Mouse (Mus musculus) thymus, adult 2 months (tissue): ENCODE data around the gene Adgrf5. TPM values are rescaled to one million over a fixed set of nuclear protein-coding genes. Genes with fewer than 3 reads are reported as not detected.

Source experiments
- DNase-seq: peaks from one replicate; pipeline ENCODE4 v3.0.0; 2021
- H3K27ac ChIP-seq: fragments of 200-500 bp; 2 replicates; pipeline ENCODE4 v1.5.1; 2012; ENCODE audit warnings: low read length, control low read depth; ENCODE audit not compliant: control insufficient read depth, insufficient read depth
- H3K27me3 ChIP-seq: fragments of 200-500 bp; 2 replicates; pipeline ENCODE4 v1.6.1; 2012; ENCODE audit warnings: mild to moderate bottlenecking, low read length, moderate library complexity, mixed read lengths; ENCODE audit not compliant: control insufficient read depth, insufficient read depth
- H3K36me3 ChIP-seq: fragments of 200-500 bp; 2 replicates; pipeline ENCODE4 v1.6.1; 2012; ENCODE audit warnings: mild to moderate bottlenecking, low read length, moderate library complexity; ENCODE audit not compliant: control insufficient read depth, insufficient read depth
- H3K4me1 ChIP-seq: fragments of 200-500 bp; replicated peaks from 2 replicates; pipeline ENCODE4 v1.6.1; 2012; ENCODE audit warnings: low read length; ENCODE audit not compliant: control insufficient read depth, insufficient read depth
- H3K4me3 ChIP-seq: fragments of 200-500 bp; 2 replicates; pipeline ENCODE4 v1.5.1; 2012; ENCODE audit warnings: mild to moderate bottlenecking, low read length, control low read depth, moderate library complexity; ENCODE audit not compliant: control insufficient read depth, insufficient read depth
- CTCF ChIP-seq: fragments of 200-500 bp; IDR thresholded peaks from 2 replicates; pipeline ENCODE4 v1.5.1; 2012; ENCODE audit warnings: mild to moderate bottlenecking, control low read depth, low read length, moderate library complexity, borderline replicate concordance; ENCODE audit not compliant: control insufficient read depth, poor library complexity, insufficient read depth; ENCODE audit errors: extremely low read depth
- POLR2A ChIP-seq: fragments of 200-500 bp; IDR thresholded peaks from 2 replicates; pipeline ENCODE4 v1.6.1; 2012; ENCODE audit warnings: mild to moderate bottlenecking, low read length, control low read depth, moderate library complexity; ENCODE audit not compliant: control insufficient read depth, poor library complexity, insufficient read depth; ENCODE audit errors: extremely low read depth
- WGBS: fragments of 180-500 bp; shearing (Covaris S2); methylation state at CpG from one replicate; pipeline ENCODE4 v1.1.7; 2018; 5-methylcytosine and 5-hydroxymethylcytosine counted together
- polyA plus RNA-seq: library from polyadenylated mRNA; depleted of rRNA; stranded (reverse); fragments of >200 nt; gene quantifications from 2 replicates; pipeline ENCODE4 v1.2.3, GENCODE M21; 2012

The Adgrf5 gene
- polyA plus RNA-seq, 1 experiment: 5.7 TPM

- Histone ChIP-seq H3K27ac (no peak overlapping the region), H3K4me3 (no peak overlapping the region), H3K4me1 (no peaks in the 10 kb centered on the region), H3K36me3 (no peaks in the 10 kb centered on the region), H3K27me3 (no peaks in the 10 kb centered on the region)
- no peak for DNase-seq
- 84% methylated on average over 11 of the region's 11 CpGs for WGBS
- TF ChIP-seq POLR2A (no peak), CTCF (no peak)
These were observed 2.1 kb downstream of the Adgrf5 start for GRCm38 (mm10) chr17:43362362-43362761.

- Histone ChIP-seq H3K4me1 (no peaks in the 10 kb centered on the region), H3K36me3 (no peaks in the 10 kb centered on the region), H3K4me3 (no peak overlapping the region), H3K27me3 (no peaks in the 10 kb centered on the region), H3K27ac (no peak overlapping the region)
- TF ChIP-seq CTCF (no peak), POLR2A (no peak)
- DNase-seq: no peak
- 87% methylated on average over 6 of the region's 6 CpGs for WGBS
These were observed 2.6 kb downstream of the Adgrf5 start for GRCm38 (mm10) chr17:43362881-43363280.

- H3K4me3 ChIP-seq: no peak overlapping the region
- H3K27me3 ChIP-seq: no peaks in the 10 kb centered on the region
- TF ChIP-seq POLR2A (no peak), CTCF (no peak)
- DNase-seq: no peak
- H3K36me3 ChIP-seq: no peaks in the 10 kb centered on the region
- no peaks in the 10 kb centered on the region for H3K4me1 ChIP-seq
- 86% methylated on average over 6 of the region's 6 CpGs for WGBS
- H3K27ac ChIP-seq: no peak overlapping the region
These were observed 3.7 kb downstream of the Adgrf5 start for GRCm38 (mm10) chr17:43363921-43364320.

GRCm38 (mm10) chr17:43365297-43365696 lies 5.0 kb downstream of the Adgrf5 start:
- DNase-seq: no peak
- H3K4me1 ChIP-seq: no peaks in the 10 kb centered on the region
- WGBS: 85% methylated on average over 6 of the region's 6 CpGs
- TF ChIP-seq POLR2A: no peak
- H3K36me3 ChIP-seq: no peaks in the 10 kb centered on the region
- no peak overlapping the region for H3K27ac ChIP-seq
- no peaks in the 10 kb centered on the region for H3K27me3 ChIP-seq
- H3K4me3 ChIP-seq: no peak overlapping the region

GRCm38 (mm10) chr17:43366486-43366885 lies 6.2 kb downstream of the Adgrf5 start:
- WGBS: 72% methylated on average over 9 of the region's 9 CpGs
- no peak for TF ChIP-seq CTCF
- TF ChIP-seq POLR2A: no peak
- no peak for DNase-seq
- H3K27ac ChIP-seq: no peak overlapping the region
- H3K4me1 ChIP-seq: no peaks in the 10 kb centered on the region
- no peaks in the 10 kb centered on the region for H3K27me3 ChIP-seq
- H3K36me3 ChIP-seq: no peaks in the 10 kb centered on the region
- no peak overlapping the region for H3K4me3 ChIP-seq

- H3K4me3 ChIP-seq: no peak overlapping the region
- no peak for TF ChIP-seq CTCF
- no peak for TF ChIP-seq POLR2A
- DNase-seq: no peak
- H3K36me3 ChIP-seq: no peaks in the 10 kb centered on the region
- H3K27me3 ChIP-seq: no peaks in the 10 kb centered on the region
- no peak overlapping the region for H3K27ac ChIP-seq
- 88% methylated on average over 5 of the region's 5 CpGs for WGBS
- H3K4me1 ChIP-seq: no peaks in the 10 kb centered on the region
These were observed 7.9 kb downstream of the Adgrf5 start for GRCm38 (mm10) chr17:43368171-43368576.

GRCm38 (mm10) chr17:43372604-43373003 lies 12.4 kb downstream of the Adgrf5 start:
- no peak for TF ChIP-seq CTCF
- no peak for TF ChIP-seq POLR2A
- Histone ChIP-seq H3K4me1 (no peaks in the 10 kb centered on the region), H3K4me3 (no peak overlapping the region), H3K36me3 (no peaks in the 10 kb centered on the region), H3K27me3 (no peaks in the 10 kb centered on the region), H3K27ac (no peak overlapping the region)
- no peak for DNase-seq
- WGBS: 87% methylated on average over 4 of the region's 4 CpGs

GRCm38 (mm10) chr17:43374020-43374419 lies 13.8 kb downstream of the Adgrf5 start:
- H3K36me3 ChIP-seq: no peaks in the 10 kb centered on the region
- no peak overlapping the region for H3K27ac ChIP-seq
- no peak overlapping the region for H3K4me3 ChIP-seq
- no peaks in the 10 kb centered on the region for H3K4me1 ChIP-seq
- DNase-seq: no peak
- TF ChIP-seq CTCF (no peak), POLR2A (no peak)
- whole genome bisulfite sequencing: 81% methylated on average over 4 of the region's 4 CpGs
- no peaks in the 10 kb centered on the region for H3K27me3 ChIP-seq
